Mouse (Mus musculus): ENCODE measurements around the gene Trim39. TPM values are rescaled to one million over a fixed set of nuclear protein-coding genes. Genes with fewer than 3 reads are reported as not detected.
"Not testable (repeated sequence)": the region's sequence is repeated elsewhere in the genome, so short reads cannot be mapped to it uniquely, and the experiment has no call there.

The Trim39 gene
- total RNA-seq (2021), result 10 to 100 TPM; 25.1 to 27.2 TPM
- long read RNA-seq, experiment 1, transcript Trim39-203 (7 exons, 3,204 nt), result major isoform, 16 of 35 reads
- long read RNA-seq, experiment 1, partial matches to known transcripts, result 15 of 35 reads
- long read RNA-seq, experiment 1, other reads (novel, unspliced or antisense), result 4 of 35 reads
- long read RNA-seq, experiment 2, transcript Trim39-203 (7 exons, 3,204 nt), result major isoform, 6 of 35 reads
- long read RNA-seq, experiment 2, partial matches to known transcripts, result 20 of 35 reads
- long read RNA-seq, experiment 2, other reads (novel, unspliced or antisense), result 6 of 35 reads

DNA sequence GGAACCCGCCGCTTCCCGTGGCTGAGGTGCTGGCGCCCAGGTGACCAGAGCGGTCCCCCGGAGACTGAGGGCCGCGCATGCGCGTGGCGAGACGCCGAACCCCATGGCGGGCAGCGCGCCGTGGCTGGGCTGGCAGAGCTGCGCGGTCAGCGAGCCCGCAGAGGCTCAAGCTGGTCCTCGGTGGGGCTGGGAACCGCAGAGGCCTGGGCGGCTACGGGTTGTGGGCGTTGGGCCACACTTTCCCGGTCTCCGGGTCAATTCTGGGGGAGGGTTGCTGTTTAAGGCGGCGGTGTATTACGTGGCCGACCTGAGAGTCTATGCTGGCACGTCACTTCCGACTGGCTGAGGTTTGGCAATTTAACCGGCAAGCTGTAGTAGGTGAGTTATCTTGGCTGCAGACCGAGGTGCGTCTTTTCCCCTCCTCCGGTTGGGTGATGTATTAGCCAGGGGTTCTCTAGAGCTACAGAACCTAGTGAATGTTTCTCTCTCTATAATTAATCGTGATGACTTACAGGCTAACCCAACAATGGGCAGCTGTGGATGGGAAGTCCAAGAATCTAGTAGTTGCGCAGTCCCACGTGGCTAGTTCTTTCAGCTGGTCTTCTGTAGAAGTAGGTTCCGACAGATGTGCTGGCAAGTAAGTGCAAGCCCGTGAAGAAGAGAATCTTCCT, at the start of gene Trim39:
Gene Trim39, minus strand, starts transcription at position 662 of the 671 bp plus-strand sequence.
- Histone ChIP-seq H3K27ac (peak within 1 kb of the TSS; percentile 99), H3K4me3 (peak within 1 kb of the TSS; percentile 88)
- TF ChIP-seq CTCF (IDR thresholded peaks at IDR 0.05), result no peak
- no peak for DNase-seq (ENCODE audit: extremely low spot score in 1 of 2, low spot score in 2 of 2)
- intact Hi-C loops (cut with DNase I), result loop anchor here (1.0 to 10.0 kb wide), 3 partner anchors 14 to 773 kb away; partner anchors contain the start of gene Gabbr1

- no peak for TF ChIP-seq CTCF (IDR thresholded peaks at IDR 0.05)
- intact Hi-C loops (cut with DNase I), result loop anchor here (2.0 kb wide), 1 partner anchor 45 kb away; no protein-coding TSS in a partner anchor
- DNase-seq (ENCODE audit: extremely low spot score in 1 of 2, low spot score in 2 of 2), result no peak
- Histone ChIP-seq H3K27ac (peak overlapping the region; percentile 94), H3K4me3 (peak overlapping the region; percentile 62)
These were observed 43.7 kb upstream of the Trim39 start for GRCm38 (mm10) chr17:36315689-36316253.

DNA sequence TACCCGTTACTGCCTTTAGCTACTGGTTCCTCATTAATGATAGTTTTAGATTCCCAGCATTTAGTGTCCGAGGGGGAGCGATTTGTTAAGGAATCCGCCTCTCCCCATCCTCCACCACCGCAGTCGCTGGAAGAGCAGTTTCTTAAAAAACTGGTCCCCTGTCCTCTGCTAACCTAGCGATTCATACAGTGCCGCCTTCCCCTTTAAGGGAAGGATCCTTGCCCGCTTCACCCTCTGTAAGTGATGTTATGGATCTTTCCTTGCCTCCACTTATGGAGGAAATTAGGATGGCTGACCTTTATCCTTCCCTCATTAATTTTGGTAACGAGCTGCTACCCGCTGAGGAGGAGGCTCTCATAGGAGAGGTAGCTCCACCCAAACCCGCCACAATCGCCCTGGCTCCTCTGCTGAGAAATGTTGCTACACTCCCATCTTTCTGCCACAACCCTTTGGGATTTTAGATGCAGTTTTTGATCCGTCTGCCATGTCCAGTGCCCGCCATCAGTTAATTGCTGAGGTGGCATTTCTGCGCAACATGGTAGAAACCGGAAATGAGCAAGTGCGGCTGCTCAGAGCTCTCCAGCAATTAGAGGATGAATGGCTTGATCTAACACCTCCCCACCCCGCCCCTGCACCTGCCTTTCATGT, 43.1 kb upstream of the Trim39 start:
- intact Hi-C loops (cut with DNase I), result loop anchor here (2.0 kb wide), 1 partner anchor 44 kb away; no protein-coding TSS in a partner anchor
- H3K27ac ChIP-seq, result peak overlapping the region; percentile 94
- peak overlapping the region; percentile 62 for H3K4me3 ChIP-seq
- no peak for TF ChIP-seq CTCF (IDR thresholded peaks at IDR 0.05)
- peak; percentile 70 to 78 for DNase-seq (ENCODE audit: extremely low spot score in 1 of 2, low spot score in 2 of 2)

DNA sequence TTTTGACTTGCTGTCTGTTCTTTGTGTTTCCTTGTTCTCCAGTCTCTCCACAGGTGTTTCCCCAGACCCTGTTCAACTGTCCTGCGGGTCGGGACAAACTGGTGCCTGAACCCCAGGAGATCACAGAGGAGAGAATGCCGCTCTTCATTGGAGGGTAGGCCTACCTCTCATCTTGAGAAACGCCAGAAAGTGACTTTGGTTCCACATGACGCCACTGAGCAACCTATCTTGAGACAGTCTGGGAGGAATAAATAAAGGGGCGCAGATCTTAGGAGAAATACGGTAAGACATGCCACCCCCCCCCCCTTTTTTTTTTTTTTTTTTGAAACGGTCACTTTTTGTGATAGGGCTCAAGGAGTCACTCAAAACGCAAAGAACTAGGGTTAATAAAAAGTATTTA, 42.5 kb upstream of the Trim39 start:
- TF ChIP-seq CTCF (IDR thresholded peaks at IDR 0.05), result no peak
- peak overlapping the region; percentile 94 for H3K27ac ChIP-seq
- DNase-seq (ENCODE audit: extremely low spot score in 1 of 2, low spot score in 2 of 2), result peak in 1 of 2 experiments; percentile 16
- intact Hi-C loops (cut with DNase I), result loop anchor here (2.0 kb wide), 1 partner anchor 44 kb away; no protein-coding TSS in a partner anchor
- H3K4me3 ChIP-seq, result peak overlapping the region; percentile 62

GRCm38 (mm10) chr17:36309293-36309692, 37.2 kb upstream of the Trim39 start:
- no peak for DNase-seq (ENCODE audit: extremely low spot score in 1 of 2, low spot score in 2 of 2)
- TF ChIP-seq CTCF (IDR thresholded peaks at IDR 0.05), result no peak
- no peak overlapping the region for H3K27ac ChIP-seq
- intact Hi-C loops (cut with DNase I), result loop anchor here (2.0 kb wide), 3 partner anchors 48 to 478 kb away; no protein-coding TSS in a partner anchor
- no peak overlapping the region for H3K4me3 ChIP-seq

GRCm38 (mm10) chr17:36308855-36309254, 36.8 kb upstream of the Trim39 start:
- TF ChIP-seq CTCF (IDR thresholded peaks at IDR 0.05), result peak; percentile 72
- intact Hi-C loops (cut with DNase I), result loop anchor here (2.0 kb wide), 3 partner anchors 48 to 478 kb away; no protein-coding TSS in a partner anchor
- DNase-seq (ENCODE audit: extremely low spot score in 1 of 2, low spot score in 2 of 2), result peak; percentile 63 to 64
- not testable (repeated sequence) for H3K27ac ChIP-seq, H3K4me3 ChIP-seq

DNA sequence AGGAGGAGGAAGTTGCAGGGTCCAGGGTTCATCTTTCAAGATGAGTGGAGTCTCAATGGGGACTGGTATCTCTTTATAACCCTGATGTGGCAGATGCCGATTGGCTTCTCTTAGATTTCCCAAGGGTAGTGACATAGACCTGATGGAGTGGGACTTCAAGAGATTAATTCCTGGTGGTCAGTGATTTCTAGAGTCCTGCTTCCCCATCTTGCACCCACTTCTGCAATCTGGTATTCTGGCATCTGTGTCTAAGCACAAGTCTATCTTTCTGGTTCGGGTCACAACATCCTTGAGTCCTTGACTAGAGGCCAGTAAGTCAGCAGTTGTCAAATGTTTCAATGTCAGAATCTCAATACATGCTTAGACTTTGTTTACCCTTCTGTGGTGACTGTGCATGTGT, 14.3 kb upstream of the Trim39 start, which contains the start of gene H2-M10.2:
Gene H2-M10.2, minus strand, starts transcription at position 101 of the 400 bp plus-strand sequence.
- intact Hi-C loops (cut with DNase I), result no loop called here
- H3K4me3 ChIP-seq, result no peak within 1 kb of the TSS
- no peak for DNase-seq (ENCODE audit: extremely low spot score in 1 of 2, low spot score in 2 of 2)
- TF ChIP-seq CTCF (IDR thresholded peaks at IDR 0.05), result no peak
- H3K27ac ChIP-seq, result no peak within 1 kb of the TSS

- TF ChIP-seq CTCF (IDR thresholded peaks at IDR 0.05), result no peak
- Histone ChIP-seq H3K27ac (no peak overlapping the region), H3K4me3 (no peak overlapping the region)
- DNase-seq (ENCODE audit: extremely low spot score in 1 of 2, low spot score in 2 of 2), result no peak
- intact Hi-C loops (cut with DNase I), result no loop called here
These were observed 9.6 kb upstream of the Trim39 start for GRCm38 (mm10) chr17:36281521-36282245.

DNA sequence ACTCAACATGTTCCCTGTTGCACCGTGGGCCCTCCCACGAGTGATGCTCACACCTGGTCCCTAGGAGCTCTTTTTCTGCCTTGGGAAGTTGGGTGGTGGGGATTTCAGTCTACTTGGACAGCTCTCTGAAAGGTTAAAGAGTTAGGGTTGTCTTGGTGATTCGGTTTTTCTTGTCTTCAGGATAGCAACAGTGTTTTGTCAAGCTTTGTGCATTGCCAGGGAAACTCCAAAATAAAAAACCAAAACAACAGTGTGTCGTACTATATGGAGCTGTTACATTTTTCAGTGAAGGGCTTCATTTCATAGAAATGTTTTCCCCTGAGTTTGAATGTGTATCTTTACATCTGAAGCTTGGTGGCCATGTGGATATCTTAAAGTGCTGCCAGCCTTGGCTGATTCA, 2.7 kb upstream of the Trim39 start:
- Histone ChIP-seq H3K27ac (no peak overlapping the region), H3K4me3 (no peak overlapping the region)
- TF ChIP-seq CTCF (IDR thresholded peaks at IDR 0.05), result no peak
- no peak for DNase-seq (ENCODE audit: extremely low spot score in 1 of 2, low spot score in 2 of 2)
- intact Hi-C loops (cut with DNase I), result loop anchor here (10.0 kb wide), 1 partner anchor 770 kb away; the partner anchor contains the start of gene Gabbr1

DNA sequence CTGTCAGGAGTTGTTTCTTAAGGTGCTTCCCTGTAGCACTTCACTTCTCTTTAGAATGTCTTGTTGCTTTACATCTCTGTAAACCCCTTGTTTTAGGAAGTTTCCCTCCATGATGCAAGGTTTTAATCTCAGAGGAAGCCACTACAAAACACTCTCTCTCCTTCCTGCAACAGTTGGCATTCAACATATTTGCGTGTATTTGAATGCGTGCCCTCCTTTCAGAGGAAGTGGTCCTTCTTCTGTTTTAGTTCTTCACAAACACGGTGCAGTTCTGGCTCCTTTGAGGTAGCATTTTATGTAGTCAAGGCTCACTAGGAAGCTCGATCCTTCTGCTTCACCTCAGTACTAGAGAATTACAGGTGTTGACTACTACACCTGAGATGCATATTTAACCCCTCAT, 1.7 kb upstream of the Trim39 start:
- intact Hi-C loops (cut with DNase I), result loop anchor here (10.0 kb wide), 1 partner anchor 771 kb away; the partner anchor contains the start of gene Gabbr1
- H3K27ac ChIP-seq, result no peak overlapping the region
- TF ChIP-seq CTCF (IDR thresholded peaks at IDR 0.05), result no peak
- no peak for DNase-seq (ENCODE audit: extremely low spot score in 1 of 2, low spot score in 2 of 2)
- no peak overlapping the region for H3K4me3 ChIP-seq
